In the genomic region with DNA sequence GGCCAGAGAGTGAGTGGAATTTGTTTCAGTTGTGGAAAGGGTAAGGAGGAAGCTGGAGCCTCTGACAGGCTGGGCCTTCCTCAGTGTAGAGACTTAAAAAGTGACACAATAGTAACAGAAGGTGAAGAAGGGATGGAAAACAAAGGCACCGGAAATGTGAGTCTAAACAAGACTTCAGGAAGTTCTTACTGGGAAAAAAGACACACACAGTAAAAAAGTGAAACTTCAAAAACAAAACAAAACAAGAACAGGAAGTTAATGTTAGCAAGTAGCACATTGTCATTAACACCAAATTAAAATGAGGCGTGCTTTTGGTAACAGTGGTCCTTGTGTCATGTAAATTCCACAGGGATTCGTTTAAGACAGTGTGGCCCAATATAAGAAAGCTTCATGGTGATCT, we compare ENCODE assay signal across 25 mouse cellular contexts.
DNase-seq lines count a peak whose midpoint lies in the region; ATAC-seq and TF ChIP-seq lines count a peak whose summit lies in the region.
"Had no signal": no experiment of that assay in that cellular context is flagged by ENCODE, and none has a peak within 500 bp of the region (broad histone marks: within the 10 kb centered on the region; RNA-seq: fewer than 3 reads in every experiment).

No protein-coding gene starts in this region.

- H3K4me2 ChIP-seq in embryonic facial prominence, embryonic 15.5 days (replicated peaks) = no peak overlapping the region
- H3K4me2 ChIP-seq in kidney, embryonic 15.5 days = no peak overlapping the region
- H3K4me2 ChIP-seq in stomach, embryonic 14.5 days (replicated peaks; ENCODE audit: low read depth, low read length) = no peak overlapping the region
- H3K4me2 ChIP-seq in stomach, postnatal 0 days (replicated peaks; ENCODE audit: low read depth) = no peak overlapping the region
- no peak overlapping the region for H3K4me2 ChIP-seq in stomach, embryonic 16.5 days (ENCODE audit: low read depth, low read length)
- H3K4me2 ChIP-seq: embryonic facial prominence, embryonic 13.5 days; forebrain, embryonic 15.5 days; heart, embryonic 11.5 days; midbrain, embryonic 15.5 days had no signal

- no peak for ATAC-seq in embryonic facial prominence, embryonic 15.5 days (ENCODE audit: insufficient number of reproducible peaks, low FRiP score, low TSS enrichment, low read depth)
- ATAC-seq in kidney, embryonic 15.5 days (replicated peaks; ENCODE audit: low FRiP score) = no peak
- no peak for ATAC-seq in stomach, embryonic 14.5 days (ENCODE audit: insufficient number of reproducible peaks, insufficient read depth, low FRiP score, low read depth)
- ATAC-seq in stomach, postnatal 0 days (ENCODE audit: low FRiP score, low TSS enrichment) = no peak
- no peak for ATAC-seq in stomach, embryonic 16.5 days (ENCODE audit: insufficient read depth, low FRiP score)
- ATAC-seq: CD4-positive, CD25-positive, alpha-beta regulatory T cell, adult 4 months; forebrain, embryonic 15.5 days; midbrain, embryonic 15.5 days had no signal

- no peak for DNase-seq in embryonic facial prominence, embryonic 10.5 days (ENCODE audit: low spot score)
- DNase-seq in kidney, postnatal 25 days = no peak
- DNase-seq in stomach, postnatal 0 days (ENCODE audit: low spot score) = no peak
- no peak for DNase-seq in layer of hippocampus, adult 8-10 months (ENCODE audit: low spot score in 2 of 2)
- DNase-seq: adrenal gland, adult 8-10 months; cerebellum, adult 9-11 months; gastrocnemius, postnatal 36 days; kidney, postnatal 10 days; left cerebral cortex, postnatal 4 days; liver; lung, adult 18-20 months; right cerebral cortex, postnatal 14 days had no signal

- H3K36me3 ChIP-seq in embryonic facial prominence, embryonic 15.5 days = no peaks in the 10 kb centered on the region
- H3K36me3 ChIP-seq in embryonic facial prominence, embryonic 10.5 days (replicated peaks) = no peaks in the 10 kb centered on the region
- no peaks in the 10 kb centered on the region for H3K36me3 ChIP-seq in kidney, embryonic 15.5 days
- H3K36me3 ChIP-seq in stomach, embryonic 14.5 days (ENCODE audit: control insufficient read depth, insufficient read depth, low read length) = no peaks in the 10 kb centered on the region
- no peaks in the 10 kb centered on the region for H3K36me3 ChIP-seq in stomach, postnatal 0 days (ENCODE audit: control insufficient read depth, insufficient read depth, low read length)
- H3K36me3 ChIP-seq in stomach, embryonic 16.5 days (ENCODE audit: control insufficient read depth, insufficient read depth, low read length) = no peaks in the 10 kb centered on the region
- H3K36me3 ChIP-seq: embryonic facial prominence, embryonic 13.5 days; forebrain, embryonic 15.5 days; hindbrain, embryonic 10.5 days; midbrain, embryonic 15.5 days had no signal

- no peak overlapping the region for H3K4me3 ChIP-seq in embryonic facial prominence, embryonic 15.5 days (replicated peaks)
- no peak overlapping the region for H3K4me3 ChIP-seq in embryonic facial prominence, embryonic 10.5 days
- H3K4me3 ChIP-seq in kidney, embryonic 15.5 days (replicated peaks) = no peak overlapping the region
- H3K4me3 ChIP-seq in stomach, embryonic 14.5 days (ENCODE audit: low read depth, low read length) = no peak overlapping the region
- H3K4me3 ChIP-seq in stomach, postnatal 0 days (ENCODE audit: low read depth, low read length) = no peak overlapping the region
- no peak overlapping the region for H3K4me3 ChIP-seq in stomach, embryonic 16.5 days (replicated peaks; ENCODE audit: low read length)
- H3K4me3 ChIP-seq: embryonic facial prominence, embryonic 13.5 days; forebrain, embryonic 15.5 days; hindbrain, embryonic 10.5 days; layer of hippocampus, adult 2 months; left cerebral cortex, adult 2 months; midbrain, embryonic 15.5 days; myocyte had no signal

- TF ChIP-seq EP300 in stomach, postnatal 0 days (optimal IDR thresholded peaks at IDR 0.05) = no peak

- no peaks in the 10 kb centered on the region for H3K27me3 ChIP-seq in embryonic facial prominence, embryonic 15.5 days
- H3K27me3 ChIP-seq in embryonic facial prominence, embryonic 10.5 days (replicated peaks; ENCODE audit: low read depth, poor library complexity, severe bottlenecking) = no peaks in the 10 kb centered on the region; the same call in 1 of the 2 replicates
- no peaks in the 10 kb centered on the region for H3K27me3 ChIP-seq in kidney, embryonic 15.5 days
- H3K27me3 ChIP-seq in stomach, embryonic 14.5 days (ENCODE audit: control insufficient read depth, insufficient read depth, low read length) = no peaks in the 10 kb centered on the region
- H3K27me3 ChIP-seq in stomach, postnatal 0 days (ENCODE audit: control insufficient read depth, insufficient read depth, low read length) = no peaks in the 10 kb centered on the region
- H3K27me3 ChIP-seq in stomach, embryonic 16.5 days (ENCODE audit: control insufficient read depth, insufficient read depth, low read length) = no peaks in the 10 kb centered on the region
- H3K27me3 ChIP-seq: embryonic facial prominence, embryonic 13.5 days; forebrain, embryonic 15.5 days; midbrain, embryonic 15.5 days had no signal

- 0 out of 2 replicates have a peak, but pooled peaks cover 4% of the 10 kb centered on the region for H3K4me1 ChIP-seq in embryonic facial prominence, embryonic 15.5 days
- H3K4me1 ChIP-seq in embryonic facial prominence, embryonic 10.5 days = peaks cover 12% of the 10 kb centered on the region
- peaks cover 4% of the 10 kb centered on the region for H3K4me1 ChIP-seq in kidney, embryonic 15.5 days
- no peaks in the 10 kb centered on the region for H3K4me1 ChIP-seq in stomach, embryonic 14.5 days (ENCODE audit: control insufficient read depth, insufficient read depth, low read length)
- no peaks in the 10 kb centered on the region for H3K4me1 ChIP-seq in stomach, postnatal 0 days (replicated peaks; ENCODE audit: control insufficient read depth, insufficient read depth)
- peaks cover 10% of the 10 kb centered on the region; the same call in 1 of the 2 replicates for H3K4me1 ChIP-seq in stomach, embryonic 16.5 days (ENCODE audit: control insufficient read depth, insufficient read depth, low read length)

- no peaks in the 10 kb centered on the region for H3K9me3 ChIP-seq in embryonic facial prominence, embryonic 15.5 days (replicated peaks)
- H3K9me3 ChIP-seq in embryonic facial prominence, embryonic 10.5 days = no peaks in the 10 kb centered on the region
- H3K9me3 ChIP-seq in kidney, embryonic 15.5 days (replicated peaks) = no peaks in the 10 kb centered on the region
- no peaks in the 10 kb centered on the region for H3K9me3 ChIP-seq in stomach, embryonic 14.5 days (ENCODE audit: control insufficient read depth, low read depth, low read length)
- no peaks in the 10 kb centered on the region for H3K9me3 ChIP-seq in stomach, postnatal 0 days (ENCODE audit: control insufficient read depth, low read length)
- H3K9me3 ChIP-seq in stomach, embryonic 16.5 days (replicated peaks; ENCODE audit: control insufficient read depth, low read length) = no peaks in the 10 kb centered on the region
- H3K9me3 ChIP-seq: embryonic facial prominence, embryonic 13.5 days; forebrain, embryonic 15.5 days; hindbrain, embryonic 10.5 days; midbrain, embryonic 15.5 days had no signal

- no peak overlapping the region for H3K9ac ChIP-seq in embryonic facial prominence, embryonic 15.5 days
- H3K9ac ChIP-seq in kidney, embryonic 15.5 days = no peak overlapping the region
- H3K9ac ChIP-seq in stomach, embryonic 14.5 days (replicated peaks; ENCODE audit: low read depth, low read length) = no peak overlapping the region
- no peak overlapping the region for H3K9ac ChIP-seq in stomach, postnatal 0 days (ENCODE audit: low read length)
- no peak overlapping the region for H3K9ac ChIP-seq in stomach, embryonic 16.5 days (ENCODE audit: low read length)
- H3K9ac ChIP-seq: embryonic facial prominence, embryonic 13.5 days; forebrain, embryonic 15.5 days; midbrain, embryonic 15.5 days had no signal

- 64% methylated on average over 3 of the region's 3 CpGs for WGBS in embryonic facial prominence, embryonic 15.5 days
- 59% methylated on average over 3 of the region's 3 CpGs for WGBS in embryonic facial prominence, embryonic 10.5 days
- 52% methylated on average over 3 of the region's 3 CpGs for WGBS in kidney, embryonic 15.5 days
- WGBS in stomach, embryonic 14.5 days = 70% methylated on average over 3 of the region's 3 CpGs
- 60% methylated on average over 3 of the region's 3 CpGs for WGBS in stomach, postnatal 0 days
- 60% methylated on average over 3 of the region's 3 CpGs for WGBS in stomach, embryonic 16.5 days

- TF ChIP-seq CTCF in stomach, postnatal 0 days (IDR thresholded peaks at IDR 0.05; ENCODE audit: low read depth) = no peak

- H3K27ac ChIP-seq in embryonic facial prominence, embryonic 15.5 days (replicated peaks) = 0 out of 2 replicates have a peak overlapping the region, but pooled peaks have one; percentile 39
- no peak overlapping the region for H3K27ac ChIP-seq in embryonic facial prominence, embryonic 10.5 days (replicated peaks)
- H3K27ac ChIP-seq in kidney, embryonic 15.5 days = peak overlapping the region; percentile 75
- 0 out of 2 replicates have a peak overlapping the region, but pooled peaks have one; percentile 21 for H3K27ac ChIP-seq in stomach, embryonic 14.5 days (ENCODE audit: low read length)
- no peak overlapping the region for H3K27ac ChIP-seq in stomach, postnatal 0 days (replicated peaks)
- H3K27ac ChIP-seq in stomach, embryonic 16.5 days (ENCODE audit: low read length) = peak overlapping the region; percentile 48; the same call in 1 of the 2 replicates
- H3K27ac ChIP-seq: embryonic facial prominence, embryonic 13.5 days; forebrain, embryonic 15.5 days; hindbrain, embryonic 10.5 days; layer of hippocampus, adult 2 months; left cerebral cortex, adult 2 months; midbrain, embryonic 15.5 days had no signal

Comparison
In these comparisons a context has a peak if more than half of its experiments do, and no peak if none do; other contexts are left out.
1. H3K27ac ChIP-seq: peak in embryonic facial prominence, embryonic 15.5 days (single experiment), kidney, embryonic 15.5 days (single experiment), stomach, embryonic 14.5 days (single experiment) and stomach, embryonic 16.5 days (single experiment); none in embryonic facial prominence, embryonic 10.5 days (single experiment) and stomach, postnatal 0 days (single experiment).